Mouse (Mus musculus) G1E-ER4 (cell line): Measurements from ENCODE around the gene Zfp462. TPM values are rescaled to one million over a fixed set of nuclear protein-coding genes. Genes with fewer than 3 reads are reported as not detected.

Experiments used
- GATA1 ChIP-seq: IDR thresholded peaks from one replicate; pipeline ENCODE4 v1.8.0; 2012; ENCODE audit warnings: low read length, inconsistent platforms
- polyA plus RNA-seq: library from polyadenylated mRNA; stranded (reverse); fragments of >175 nt; gene quantifications from 2 replicates; pipeline ENCODE4 v1.2.3, GENCODE M21; 2012

The Zfp462 gene
- polyA plus RNA-seq, 1 experiment = not detected

GRCm38 (mm10) chr4:55102382-55102781 is 157.5 kb downstream of the Zfp462 start:
- no peak for TF ChIP-seq GATA1

DNA sequence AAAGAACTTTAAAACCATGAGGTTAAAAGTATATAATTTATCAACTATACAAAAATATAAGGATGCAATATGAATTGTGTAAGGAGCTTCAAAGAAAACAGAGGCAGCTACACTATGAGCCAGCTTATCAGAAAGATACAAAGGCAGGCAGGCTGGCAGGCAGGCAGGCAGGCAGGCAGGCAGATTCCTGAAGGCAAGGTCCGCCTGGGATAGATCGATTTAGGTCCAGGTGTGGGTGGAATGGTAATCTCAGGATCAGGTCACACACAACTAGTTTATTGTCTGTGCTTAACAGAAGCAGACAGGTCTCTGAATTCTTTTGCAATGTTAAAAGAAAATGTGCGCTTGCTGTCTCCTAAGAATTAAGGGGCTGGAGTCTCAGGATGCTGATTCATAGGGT is 158.7 kb downstream of the Zfp462 start:
- no peak for TF ChIP-seq GATA1

DNA sequence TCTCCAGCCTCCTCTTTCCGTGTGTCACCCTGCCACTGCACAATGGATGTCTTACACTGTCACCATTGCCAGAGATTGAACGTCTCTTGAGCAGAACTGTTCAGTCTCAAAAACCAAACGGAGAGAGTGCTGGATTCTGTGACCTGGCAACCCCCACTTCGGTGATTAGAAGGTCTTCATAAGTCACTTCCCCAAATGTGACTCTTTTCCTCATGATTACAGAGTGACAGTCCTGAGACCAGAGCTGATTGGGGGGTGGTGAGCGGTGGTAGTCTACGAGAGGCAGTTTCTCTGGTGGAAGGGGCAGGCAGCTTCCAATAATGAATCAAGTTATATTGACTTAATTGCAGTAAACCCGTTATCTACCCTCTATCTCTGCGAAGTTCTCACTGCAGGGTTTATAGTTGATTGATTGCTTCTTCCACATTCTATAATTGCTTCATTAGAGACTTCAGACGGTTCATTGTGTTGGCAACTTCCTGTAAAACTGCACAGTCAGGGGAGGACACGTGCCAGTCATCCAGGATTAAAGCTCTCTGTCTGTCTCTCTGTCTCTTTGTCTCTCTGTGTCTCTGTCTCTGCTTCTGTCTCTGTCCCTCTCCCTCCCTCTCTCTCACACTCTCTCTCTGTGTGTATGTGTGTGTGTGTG is 173.1 kb downstream of the Zfp462 start:
- TF ChIP-seq GATA1 = no peak

DNA sequence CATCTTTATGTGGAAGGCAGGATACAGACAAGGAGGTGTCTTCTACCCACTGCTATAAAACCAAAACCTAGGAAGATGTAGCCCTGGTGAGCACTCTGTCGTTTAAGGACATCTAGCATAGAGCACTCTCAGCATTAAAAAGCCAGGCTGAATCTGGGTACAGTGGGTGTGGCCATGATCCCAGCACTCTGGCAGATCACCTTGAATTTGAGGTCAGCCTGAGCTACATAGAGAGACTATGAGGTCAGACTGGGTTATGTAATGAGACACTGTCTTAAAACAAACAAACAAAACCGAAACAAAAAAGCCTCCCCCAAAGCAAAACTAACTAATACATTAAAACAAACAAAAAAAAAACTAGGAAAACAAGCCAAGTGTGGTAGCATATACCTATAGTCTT is 176.3 kb downstream of the Zfp462 start:
- TF ChIP-seq GATA1 = no peak

DNA sequence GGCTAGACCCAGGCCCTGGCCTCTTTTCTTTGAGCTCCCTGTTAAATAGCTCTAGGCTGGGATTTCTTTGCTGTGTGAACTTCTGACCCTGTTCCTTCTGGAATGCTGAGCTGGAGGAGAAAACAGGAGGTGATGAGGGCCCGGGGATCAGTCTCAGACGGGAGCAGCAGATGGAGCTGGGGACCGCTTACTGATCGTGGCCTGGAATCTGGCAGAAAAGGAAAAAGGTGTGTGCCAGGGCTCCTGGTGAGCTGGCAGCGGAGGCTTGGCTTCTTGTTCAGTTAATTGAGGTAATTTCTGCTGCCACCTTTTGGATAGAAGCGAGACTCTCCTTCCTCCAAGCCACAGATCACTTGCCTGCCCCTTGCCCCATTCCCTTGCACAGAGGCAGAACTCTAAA is 177.1 kb downstream of the Zfp462 start:
- TF ChIP-seq GATA1 = no peak

DNA sequence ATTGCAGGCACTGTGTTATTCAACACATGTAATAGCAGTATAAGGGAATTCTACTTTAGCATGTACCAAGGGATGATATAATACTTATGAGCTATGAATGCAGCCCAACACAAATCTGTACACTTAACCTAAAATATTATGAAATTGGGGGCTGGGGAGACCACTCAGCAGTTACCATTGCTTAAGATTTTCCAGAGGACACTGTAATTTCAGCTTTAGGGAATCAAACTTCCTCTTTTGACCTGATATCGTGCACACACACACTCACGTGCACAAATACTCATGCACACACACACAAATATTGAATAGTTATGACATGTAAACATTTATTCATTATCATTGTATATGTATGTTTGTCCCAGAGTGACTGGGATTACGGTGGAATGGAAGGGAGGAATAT is 179.3 kb downstream of the Zfp462 start:
- TF ChIP-seq GATA1 = no peak

- no peak for TF ChIP-seq GATA1
These were observed 180.3 kb downstream of the Zfp462 start for GRCm38 (mm10) chr4:55125048-55125737.

DNA sequence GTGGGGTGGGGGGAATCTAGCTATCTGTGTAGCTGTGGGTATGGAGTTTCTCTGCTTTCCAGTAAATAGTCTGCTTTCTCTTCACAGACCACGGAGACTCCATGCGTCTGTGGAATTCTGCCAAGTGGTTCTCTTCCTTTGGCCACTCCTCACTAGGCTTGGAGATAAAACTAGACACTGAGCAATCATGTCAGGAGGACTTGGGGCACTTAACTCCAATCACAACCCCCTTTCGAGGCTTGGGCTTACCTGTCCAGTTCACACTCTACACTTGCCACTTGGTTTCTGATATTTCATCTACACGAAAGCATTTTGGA is 180.8 kb downstream of the Zfp462 start:
- TF ChIP-seq GATA1 = no peak

DNA sequence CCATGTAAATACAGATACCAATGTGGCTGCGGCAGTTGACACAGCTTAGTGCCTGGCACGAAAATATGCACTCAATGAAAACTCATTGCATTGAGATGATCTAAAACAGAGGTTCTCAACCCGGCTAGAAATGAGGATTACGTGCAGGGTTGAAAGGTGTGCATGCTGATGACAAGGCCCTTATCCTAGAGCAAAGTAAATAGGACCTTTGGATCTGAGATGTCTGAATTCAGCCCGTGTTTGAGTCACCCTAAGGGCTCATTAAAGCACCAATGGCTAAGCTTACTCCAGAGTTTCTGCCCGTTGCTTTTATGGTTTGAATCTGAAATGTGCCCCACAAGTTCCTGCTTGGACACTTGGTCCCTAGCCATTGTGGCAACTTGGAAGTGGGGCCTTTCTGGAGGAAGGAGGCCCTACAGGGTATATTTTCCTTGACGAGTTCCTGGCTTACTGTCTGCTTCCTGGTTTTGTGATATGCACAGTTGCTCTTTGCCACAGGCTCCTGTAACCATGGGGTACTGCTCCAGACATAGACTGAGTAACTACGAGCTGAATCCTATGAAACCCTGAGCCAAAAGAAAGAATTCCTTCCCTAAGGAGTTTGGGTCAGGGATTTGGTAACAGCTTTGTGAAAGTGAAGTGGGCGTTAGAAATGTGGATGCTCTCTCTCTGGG is 182.5 kb downstream of the Zfp462 start:
- no peak for TF ChIP-seq GATA1

GRCm38 (mm10) chr4:55128088-55128835 is 183.4 kb downstream of the Zfp462 start:
- TF ChIP-seq GATA1 = no peak
